14 mouse cellular contexts compared by ENCODE assay signal in the genomic region with DNA sequence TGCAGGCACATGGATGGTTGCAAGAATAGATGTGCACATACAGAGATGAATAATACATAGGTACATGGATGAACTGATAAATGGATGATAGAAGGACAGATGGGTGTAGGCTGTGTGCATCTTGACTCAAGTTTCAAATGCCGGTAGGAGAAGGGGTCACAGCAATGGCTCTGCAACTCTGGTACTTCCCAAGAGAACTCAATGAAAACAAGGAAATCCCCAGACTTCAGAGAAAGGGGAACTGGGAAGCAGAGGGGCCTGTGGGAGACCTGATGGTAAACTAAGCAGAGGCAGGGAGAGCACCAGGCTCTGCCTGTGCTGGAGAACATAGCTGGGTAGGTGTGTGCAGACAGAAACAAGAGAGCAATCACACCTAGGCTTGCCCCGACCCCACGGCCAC.
"Had no signal": no experiment of that assay in that cellular context is flagged by ENCODE, and none has a peak within 500 bp of the region (broad histone marks: within the 10 kb centered on the region; RNA-seq: fewer than 3 reads in every experiment).

No protein-coding gene starts in this region.

- H3K4me3 ChIP-seq: midbrain, embryonic 12.5 days; neural tube, embryonic 12.5 days; stomach, embryonic 15.5 days had no signal

- DNase-seq: lung, adult 18-20 months; lung, embryonic 14.5 days; lung, postnatal 10 days; lung, postnatal 4 days; midbrain, embryonic 14.5 days; right cerebral cortex, postnatal 14 days; thymus, adult 2 months; thymus, postnatal 25 days; thymus, postnatal 4 days had no signal

- H3K27ac ChIP-seq: liver, embryonic 14.5 days; midbrain, embryonic 12.5 days; neural tube, embryonic 12.5 days; stomach, embryonic 15.5 days; stomach, postnatal 0 days had no signal

- H3K4me1 ChIP-seq: midbrain, embryonic 12.5 days; neural tube, embryonic 12.5 days; stomach, embryonic 15.5 days had no signal
